Mouse (Mus musculus): ENCODE data around the gene Ssr4.

- no peak for TF ChIP-seq POLR2A (IDR thresholded peaks at IDR 0.05; ENCODE audit: insufficient read depth, low read depth, low read length)
- no peak for TF ChIP-seq CTCF (IDR thresholded peaks at IDR 0.05; ENCODE audit: insufficient read depth, low read depth, low read length)
Observed at GRCm38 (mm10) chrX:73774802-73775483, 11.9 kb upstream of the Ssr4 start.
